Mouse (Mus musculus) brain, embryonic 14.5 days (tissue): ENCODE results near the gene Rab12.

Source experiments
- CTCF ChIP-seq: fragments of 200-500 bp; IDR thresholded peaks from 2 replicates; pipeline ENCODE4 v1.5.1; 2012; ENCODE audit warnings: inconsistent platforms, mild to moderate bottlenecking, moderate library complexity, borderline replicate concordance; ENCODE audit not compliant: insufficient read depth, insufficient read length; ENCODE audit errors: extremely low read depth
- POLR2A ChIP-seq: fragments of 200-500 bp; IDR thresholded peaks from 2 replicates; pipeline ENCODE4 v1.6.1; 2012; ENCODE audit warnings: mild to moderate bottlenecking, inconsistent platforms, borderline replicate concordance; ENCODE audit not compliant: poor library complexity, insufficient read depth, insufficient read length, severe bottlenecking; ENCODE audit errors: extremely low read depth

GRCm38 (mm10) chr17:66447978-66448377 lies 71.6 kb downstream of the Rab12 start:
- TF ChIP-seq CTCF (no peak), POLR2A (no peak)
